Mouse (Mus musculus) heart, adult 8-10 months (tissue): ENCODE measurements around the gene Slc25a45. TPM values are rescaled to one million over a fixed set of nuclear protein-coding genes. Genes with fewer than 3 reads are reported as not detected.
"Not testable (repeated sequence)": the region's sequence is repeated elsewhere in the genome, so short reads cannot be mapped to it uniquely, and the experiment has no call there.

Source experiments
- DNase-seq: peaks from one replicate; pipeline ENCODE4 v3.0.0; 2022; ENCODE audit warnings: low spot score
- total RNA-seq, 4 experiments: library from RNA; stranded (reverse); gene quantifications; 2 replicates each; pipeline ENCODE4 v1.2.4; 2022

Gene Slc25a45
- total RNA-seq, 4 experiments from 2014 or later: 2.4 to 3.8 (median 2.8) TPM

GRCm38 (mm10) chr19:5851481-5851971, 26.1 kb upstream of the Slc25a45 start:
- no peak for DNase-seq

DNA sequence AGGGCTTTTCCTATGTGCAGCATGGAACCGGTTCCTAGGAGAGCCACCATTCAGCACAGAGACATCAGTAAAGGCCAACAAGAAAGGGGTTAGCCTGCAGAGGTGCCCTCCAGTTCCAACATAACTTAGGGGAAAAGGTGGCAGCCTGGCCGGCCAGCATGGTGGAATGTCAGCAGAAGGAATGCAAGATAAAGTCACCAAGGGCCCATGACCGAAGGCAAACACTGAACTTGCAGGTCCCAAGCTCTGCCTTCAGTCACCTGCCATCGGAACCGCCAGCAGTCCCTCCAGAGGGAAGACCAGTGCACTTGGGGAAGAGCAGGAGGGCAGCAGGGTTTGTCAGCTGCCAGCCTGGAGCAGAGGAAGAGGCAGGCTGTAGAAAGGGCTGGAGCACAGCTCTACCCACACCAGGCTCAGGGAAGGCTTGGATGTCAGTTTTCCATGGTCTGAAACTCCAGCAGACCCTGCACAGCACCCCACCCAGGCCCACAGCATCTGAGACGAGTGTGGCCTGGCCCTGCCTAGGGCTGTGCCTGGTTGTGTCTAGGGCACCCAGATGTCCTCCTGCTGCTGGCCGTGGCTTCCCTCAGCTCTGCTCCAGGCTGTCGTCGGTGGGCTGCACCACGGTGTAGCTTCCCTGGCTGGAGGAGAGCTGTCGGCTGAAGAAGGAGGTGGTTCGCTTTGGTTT, 25.4 kb upstream of the Slc25a45 start:
- no peak for DNase-seq

- no peak for DNase-seq
Measured at GRCm38 (mm10) chr19:5856604-5857003, 21.0 kb upstream of the Slc25a45 start.

- no peak for DNase-seq
Measured at GRCm38 (mm10) chr19:5862335-5863085, 15.1 kb upstream of the Slc25a45 start.

DNA sequence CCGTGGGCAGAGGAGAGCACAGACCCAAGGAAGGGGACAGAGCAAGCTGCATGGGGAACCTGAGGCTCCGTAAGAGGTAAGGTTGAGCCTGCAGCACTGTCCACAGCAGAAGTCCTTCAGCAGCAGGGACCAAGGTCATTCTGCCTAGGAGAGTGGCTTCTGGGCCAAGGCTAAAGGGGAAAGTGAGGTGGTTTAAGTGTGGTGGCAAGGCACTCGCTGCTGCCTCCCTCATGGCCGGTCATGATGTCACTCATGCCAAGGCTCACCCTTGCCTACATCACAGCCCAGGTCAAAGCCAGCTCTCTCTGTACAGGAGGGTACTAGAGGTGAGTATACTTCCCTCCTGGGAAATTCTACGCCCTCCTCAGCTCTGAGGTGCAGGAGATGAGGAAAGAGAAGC, 13.8 kb upstream of the Slc25a45 start:
- DNase-seq: no peak

DNA sequence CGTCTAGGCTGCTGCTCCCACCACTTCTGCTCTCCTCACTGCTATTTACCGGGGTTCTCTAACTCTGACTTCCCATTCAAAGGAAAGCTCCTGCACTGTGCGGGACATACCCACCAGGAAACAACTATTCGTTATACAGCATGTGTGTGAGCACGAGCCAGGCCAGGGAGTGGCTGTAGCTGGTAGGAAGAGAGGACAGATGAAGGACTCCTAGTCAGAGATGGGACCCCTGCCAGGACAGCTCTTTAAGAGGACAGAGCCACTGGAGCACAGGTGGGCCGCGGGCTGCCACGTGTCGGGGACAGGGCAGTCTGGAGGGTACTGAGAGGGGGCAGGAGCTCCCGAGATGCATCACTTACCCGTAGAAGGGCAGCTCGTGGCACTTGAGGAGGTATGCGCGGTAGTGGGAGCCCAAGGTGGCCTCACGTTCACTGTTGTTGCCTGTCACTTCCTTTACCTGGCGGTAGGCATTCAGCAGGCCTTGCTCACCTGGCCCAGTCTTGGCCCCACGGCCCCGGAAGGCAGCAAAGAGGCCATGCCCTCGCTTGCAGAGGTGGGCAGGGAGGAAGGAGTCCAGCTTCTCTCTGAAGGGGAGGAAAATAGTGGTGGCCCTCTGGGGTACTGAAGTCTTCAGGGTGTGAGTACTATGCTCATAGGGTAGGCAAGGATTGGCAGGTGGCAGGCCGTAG, 12.8 kb upstream of the Slc25a45 start:
- no peak for DNase-seq

DNA sequence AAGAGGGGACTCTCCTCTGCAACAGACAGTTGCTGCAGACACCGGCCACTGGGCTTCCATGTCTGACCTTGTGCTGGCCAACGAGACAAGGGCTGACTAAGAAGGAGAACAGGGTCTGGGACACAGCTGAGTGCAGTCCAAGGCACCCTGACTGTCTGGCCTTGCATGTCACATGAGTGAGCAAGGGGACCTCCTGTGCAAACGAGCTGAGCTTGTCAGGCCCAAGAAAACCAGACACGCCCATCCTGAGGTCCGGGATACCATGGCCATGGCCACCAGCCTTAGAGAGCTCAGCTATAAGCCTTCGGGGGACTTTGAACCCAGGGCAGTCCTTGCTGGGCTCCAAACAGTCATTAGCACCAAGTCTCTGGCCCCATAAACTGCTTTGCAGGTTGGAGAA, 9.5 kb upstream of the Slc25a45 start:
- no peak for DNase-seq

- no peak for DNase-seq
Measured at GRCm38 (mm10) chr19:5871273-5871672, 6.3 kb upstream of the Slc25a45 start.

GRCm38 (mm10) chr19:5871683-5872082, 5.9 kb upstream of the Slc25a45 start:
- no peak for DNase-seq

GRCm38 (mm10) chr19:5872528-5872927, 5.1 kb upstream of the Slc25a45 start:
- DNase-seq: no peak

GRCm38 (mm10) chr19:5872931-5873556, 4.6 kb upstream of the Slc25a45 start:
- no peak for DNase-seq

- no peak for DNase-seq
Measured at GRCm38 (mm10) chr19:5874391-5874968, 3.1 kb upstream of the Slc25a45 start.

- DNase-seq: peak; percentile 95
Measured at GRCm38 (mm10) chr19:5874969-5875480, 2.6 kb upstream of the Slc25a45 start, which contains the start of gene Frmd8. Gene Frmd8 (minus strand): TSS chr19:5875274.

DNA sequence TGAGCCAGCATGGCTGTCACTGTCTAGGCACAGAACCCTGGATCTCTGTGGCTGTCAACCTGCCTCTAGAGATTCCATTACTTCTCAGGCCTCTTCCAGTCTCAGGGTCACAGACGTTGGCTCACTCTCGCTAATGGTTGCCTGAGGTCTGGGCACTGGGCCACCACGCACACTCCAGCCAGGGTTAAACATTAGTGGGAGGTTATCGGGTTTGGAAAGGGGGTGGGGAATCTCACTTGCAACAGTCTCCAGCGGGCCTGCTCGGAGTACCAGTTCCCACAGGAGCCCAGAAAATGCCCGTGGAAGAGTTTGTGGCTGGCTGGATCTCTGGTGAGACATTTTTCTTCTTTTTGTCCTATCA, 734 bp downstream of the Slc25a45 start:
- DNase-seq: no peak

DNA sequence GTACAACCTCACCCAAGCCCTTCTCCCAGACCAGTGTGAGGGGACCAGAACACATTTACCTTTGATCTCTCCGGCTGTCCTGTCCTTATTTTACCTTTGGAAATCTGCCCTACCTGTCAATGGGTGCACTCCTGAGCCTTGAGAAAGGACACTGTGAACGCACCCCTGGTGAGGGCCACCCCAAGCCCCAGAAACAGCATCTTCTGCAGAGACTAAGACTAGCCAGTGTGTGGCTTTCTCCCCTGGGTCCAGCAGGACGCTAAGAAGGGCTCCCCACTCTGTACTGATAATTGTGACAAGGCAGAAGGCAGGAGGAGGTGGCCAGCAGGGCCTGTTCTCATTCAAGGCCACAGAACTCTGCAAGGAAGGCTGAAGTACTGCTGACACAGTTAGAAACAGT, 1.3 kb downstream of the Slc25a45 start:
- DNase-seq: no peak

DNA sequence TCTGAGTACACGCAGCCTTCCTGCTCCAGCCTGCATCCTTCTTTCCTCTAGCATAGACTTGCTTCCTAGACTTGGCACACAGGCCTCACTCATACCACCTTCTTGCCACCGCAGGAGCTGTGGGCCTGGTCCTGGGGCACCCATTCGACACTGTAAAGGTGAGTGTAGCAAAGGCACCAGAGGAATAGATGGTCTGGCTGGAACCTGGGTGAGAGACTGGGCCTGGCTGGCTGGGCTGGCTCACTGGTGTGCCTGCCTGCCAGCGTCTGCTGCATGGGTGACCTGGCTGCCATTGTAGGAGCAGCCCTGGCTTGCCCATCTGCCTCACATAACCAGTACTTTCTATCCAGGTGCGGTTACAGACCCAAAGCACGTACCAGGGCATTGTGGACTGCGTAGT, 2.1 kb downstream of the Slc25a45 start:
- DNase-seq: no peak

DNA sequence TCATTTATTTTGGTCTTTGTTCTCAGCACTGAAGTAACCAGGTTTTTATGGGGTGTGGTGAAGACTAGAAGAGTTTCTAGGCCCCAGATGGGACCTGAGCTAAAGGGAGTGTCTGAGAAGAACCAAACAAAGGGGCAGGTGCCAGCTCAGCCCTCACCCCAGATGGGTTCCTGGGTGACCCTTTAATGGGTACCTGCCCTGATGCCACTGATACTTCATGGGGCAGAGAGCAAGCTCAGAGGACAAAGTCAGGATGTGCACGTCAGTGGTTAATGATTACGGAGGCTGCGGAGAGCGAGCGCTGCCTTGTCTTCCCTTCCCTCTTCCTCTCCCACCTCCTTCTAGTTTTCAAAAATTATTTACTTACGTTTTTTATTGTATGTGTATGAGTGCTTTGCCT, 3.5 kb downstream of the Slc25a45 start:
- no peak for DNase-seq

DNA sequence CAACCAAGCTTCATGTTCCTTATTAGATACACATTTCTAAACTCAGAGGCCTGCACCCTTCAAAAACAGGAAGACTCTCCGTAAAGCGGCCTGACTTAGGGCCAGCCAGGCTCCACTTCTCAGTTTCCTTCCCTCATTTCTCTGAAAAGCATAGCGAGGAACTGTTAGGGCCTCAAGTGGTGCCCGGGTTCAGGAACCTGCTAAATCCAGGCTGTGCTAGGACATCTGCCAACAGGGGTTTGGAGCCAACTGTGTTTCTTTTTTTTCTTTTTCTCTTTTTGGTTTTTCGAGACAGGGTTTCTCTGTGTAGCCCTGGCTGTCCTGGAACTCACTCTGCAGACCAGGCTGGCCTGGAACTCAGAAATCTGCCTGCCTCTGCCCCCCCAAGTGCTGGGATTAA, 4.5 kb downstream of the Slc25a45 start:
- DNase-seq: not testable (repeated sequence)

GRCm38 (mm10) chr19:5883935-5884334, 6.3 kb downstream of the Slc25a45 start:
- DNase-seq: no peak

GRCm38 (mm10) chr19:5885838-5886237, 8.2 kb downstream of the Slc25a45 start:
- no peak for DNase-seq

DNA sequence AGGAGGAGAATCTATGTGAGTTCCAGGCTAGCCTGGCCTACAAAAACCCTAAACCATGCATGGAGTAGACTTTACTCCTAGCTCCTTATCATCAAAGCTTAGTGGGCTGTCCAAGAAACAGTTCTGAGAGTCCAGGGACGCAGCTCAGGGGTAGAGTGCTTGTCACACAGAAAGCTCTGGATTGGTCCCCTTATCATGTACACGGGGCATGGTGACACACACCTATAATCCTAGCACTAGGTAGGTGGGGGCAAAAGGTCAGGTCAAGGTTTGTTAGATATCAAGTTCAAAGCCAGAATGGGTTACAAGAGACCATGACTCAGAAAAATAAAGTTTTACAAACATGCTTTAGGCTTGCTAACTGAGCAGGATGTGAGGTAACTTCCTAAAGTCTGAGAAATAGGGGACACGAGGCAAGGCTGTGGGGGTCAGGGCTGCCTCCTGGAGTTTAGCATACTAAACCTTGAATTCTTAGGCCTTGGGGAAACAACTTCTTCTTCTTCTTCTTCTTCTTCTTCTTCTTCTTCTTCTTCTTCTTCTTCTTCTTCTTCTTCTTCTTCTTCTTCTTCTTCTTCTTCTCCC, 9.7 kb downstream of the Slc25a45 start:
- no peak for DNase-seq
